Mouse (Mus musculus): ENCODE measurements at regions not wholly inside any gene's neighbourhood (a gene's known extent, or its start where the extent isn't known, plus 50 kb on each side); places are given as distances from the start of the nearest gene placed in this dataset.
A peak's percentile ranks its signal among the peaks of the same experiment; 100 is the strongest.

DNA sequence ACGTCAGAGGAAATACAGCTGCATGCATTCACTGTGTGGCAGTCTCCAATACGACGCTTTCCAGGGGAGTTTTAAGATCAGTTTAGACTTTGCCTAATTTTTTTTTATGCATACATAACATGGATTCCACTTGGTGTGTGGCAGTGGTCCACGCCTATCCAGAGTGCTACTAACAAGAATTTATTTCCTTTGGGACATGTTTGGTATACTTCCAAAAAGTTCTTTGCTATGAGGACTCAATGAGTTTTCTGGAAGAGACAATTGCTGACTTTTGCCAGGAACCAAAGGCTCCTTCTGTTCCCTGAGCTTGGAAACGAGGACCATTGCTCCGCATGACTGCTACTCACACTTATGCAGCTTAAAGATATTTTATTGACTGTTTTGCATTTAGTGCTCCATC lies 59.2 kb downstream of the Marcks start:
- DNase-seq (ENCODE audit: low spot score): peak; percentile 70

DNA sequence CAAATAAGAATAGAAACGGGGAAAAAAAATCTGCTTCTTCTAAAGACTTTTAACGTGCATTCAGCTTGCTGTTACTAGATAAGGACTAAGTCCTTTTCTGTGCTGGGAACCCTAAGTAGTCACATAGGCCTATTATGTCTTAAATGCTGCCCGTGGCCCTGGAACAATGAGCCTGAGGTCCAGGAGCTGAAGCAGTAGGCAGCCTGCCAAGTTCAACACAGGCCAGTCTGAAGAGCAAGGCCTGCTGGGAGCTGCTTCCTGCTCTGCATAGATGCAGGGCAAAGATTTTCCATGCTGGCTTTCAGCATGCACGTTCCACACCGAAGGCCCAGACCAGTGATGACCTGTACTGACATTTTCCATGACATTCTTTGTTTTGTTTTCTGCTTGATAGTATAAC lies 60.3 kb downstream of the Marcks start:
- DNase-seq (ENCODE audit: low spot score): peak; percentile 90

DNA sequence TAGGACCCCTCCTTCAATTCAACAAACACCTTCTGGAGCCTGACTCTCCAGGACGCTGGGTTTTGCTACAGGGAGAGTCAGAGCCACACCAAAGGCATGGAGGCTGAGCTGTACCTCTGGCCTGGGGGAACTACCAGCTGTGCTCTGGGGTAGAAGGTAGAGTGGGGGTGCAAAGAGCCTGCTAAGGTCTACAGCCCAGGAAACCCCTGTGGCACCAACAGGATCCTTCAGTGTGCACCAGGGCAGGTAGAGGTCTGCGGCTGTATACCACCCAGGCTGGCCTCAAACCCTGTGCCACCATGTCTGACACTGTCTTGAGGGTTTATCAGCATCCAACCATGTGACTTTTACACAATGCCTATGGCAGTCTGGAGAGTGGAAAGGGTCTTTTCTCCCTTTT lies 61.0 kb downstream of the Marcks start:
- DNase-seq (ENCODE audit: low spot score): no peak

DNA sequence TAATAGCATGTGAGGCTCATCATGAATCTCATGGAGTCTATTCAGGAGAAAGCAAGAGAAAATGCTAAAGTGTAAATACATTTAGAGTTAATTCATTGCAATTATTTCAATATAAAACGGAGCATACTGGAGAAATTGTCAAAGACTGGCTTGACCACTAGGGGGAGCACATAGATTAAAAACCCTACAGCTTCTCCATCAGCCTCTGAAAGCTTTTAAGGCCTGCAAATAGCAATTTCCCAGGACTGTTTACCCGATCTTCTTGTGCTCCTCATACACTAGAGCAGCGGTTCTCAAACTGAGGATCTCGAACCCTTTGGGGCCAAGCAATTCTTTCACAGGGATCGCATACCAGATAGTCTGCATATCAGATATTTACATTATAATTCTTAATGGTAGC lies 65.9 kb downstream of the Marcks start:
- DNase-seq (ENCODE audit: low spot score): peak; percentile 87

DNA sequence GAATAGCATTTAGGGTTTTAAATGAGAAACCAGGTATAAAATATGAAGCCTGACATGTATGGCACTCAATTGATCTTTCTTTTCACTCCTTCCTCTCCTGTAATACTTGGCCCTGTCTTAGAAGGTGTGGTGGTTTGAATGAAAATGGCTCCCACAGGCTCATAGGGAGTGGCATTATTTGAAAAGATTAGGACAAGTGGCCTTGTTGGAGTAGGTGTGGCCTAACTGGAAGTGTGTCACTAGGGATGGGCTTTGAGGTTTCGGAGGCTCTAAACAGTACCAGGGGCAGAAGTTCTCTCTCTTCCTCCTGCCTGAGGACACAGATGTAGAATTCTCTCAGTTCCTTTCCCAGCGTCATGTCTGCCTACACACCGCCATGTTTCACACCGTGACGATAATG lies 66.7 kb downstream of the Marcks start:
- no peak for DNase-seq (ENCODE audit: low spot score)

DNA sequence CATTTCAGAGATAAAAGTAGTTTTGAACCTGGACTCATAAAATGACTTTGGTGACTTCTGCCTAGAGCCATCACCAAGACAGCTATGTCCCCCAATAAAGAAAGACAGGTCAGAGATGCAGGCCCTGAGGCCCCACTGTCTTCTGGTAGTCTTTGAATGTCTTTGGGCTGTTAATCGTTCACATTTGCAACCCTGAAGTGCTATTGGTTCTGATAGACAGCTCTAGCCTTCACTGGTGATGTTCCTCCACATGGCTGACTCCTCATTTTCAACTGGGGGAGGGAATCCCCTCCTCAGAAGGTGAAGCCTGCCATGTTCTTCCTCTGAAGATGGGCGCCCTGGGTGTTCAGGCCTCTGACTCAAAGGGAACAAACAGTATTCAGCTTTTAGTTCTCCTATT lies 67.3 kb downstream of the Marcks start:
- DNase-seq (ENCODE audit: low spot score): no peak
